Mouse (Mus musculus) kidney, adult 2 months (tissue): ENCODE results near the gene 2510009E07Rik.

Experiments
- CTCF ChIP-seq: fragments of 200-500 bp; conservative IDR thresholded peaks from 2 replicates; pipeline ENCODE4 v1.5.1; 2011; ENCODE audit warnings: low read depth, mild to moderate bottlenecking, control low read depth, low read length, moderate library complexity, mixed read lengths; ENCODE audit not compliant: insufficient read depth, insufficient read length
- POLR2A ChIP-seq: fragments of 200-500 bp; IDR thresholded peaks from one replicate; pipeline ENCODE4 v1.6.1; 2011; ENCODE audit warnings: low read depth, low read length, control low read depth

DNA sequence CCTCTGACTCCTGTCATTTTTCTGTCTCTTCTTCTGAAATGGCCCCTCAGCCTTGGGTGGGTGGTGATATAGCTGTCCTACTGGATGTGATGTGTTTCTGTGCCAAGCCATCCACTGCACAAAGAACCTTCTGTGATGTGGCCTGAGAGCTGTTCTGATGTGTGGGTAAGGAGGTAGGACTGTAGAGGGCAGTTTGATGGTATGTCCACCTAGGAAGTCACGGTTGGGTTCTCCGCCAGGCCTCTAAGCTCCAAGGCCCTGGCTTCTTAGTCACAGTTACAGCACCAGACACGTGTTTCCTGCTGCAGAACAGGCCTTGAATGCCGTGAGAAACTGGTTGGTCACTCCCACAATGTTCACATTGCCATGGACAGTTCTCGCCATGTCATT lies 86.8 kb downstream of the 2510009E07Rik start:
- no peak for TF ChIP-seq POLR2A
- TF ChIP-seq CTCF, result no peak
